Mouse (Mus musculus) lung, embryonic 15.5 days (tissue): ENCODE data around the gene Fbxl7. TPM values are rescaled to one million over a fixed set of nuclear protein-coding genes. Genes with fewer than 3 reads are reported as not detected.

ENCODE experiments used
- ATAC-seq: fragments of 200-750 bp; cut with Nextera tagmentation; 2 replicates; pipeline ENCODE4 v1.8.0; 2017; ENCODE audit warnings: moderate number of reproducible peaks, borderline replicate concordance; ENCODE audit not compliant: low FRiP score, low TSS enrichment; ENCODE audit errors: extremely low read depth
- H3K27ac ChIP-seq: fragments of 300-500 bp; sonication (generic); 2 replicates; pipeline ENCODE4 v1.5.1; 2015; ENCODE audit warnings: moderate library complexity, mild to moderate bottlenecking, inconsistent platforms
- H3K27me3 ChIP-seq: fragments of 300-500 bp; sonication (generic); 2 replicates; pipeline ENCODE4 v1.6.1; 2015; ENCODE audit warnings: inconsistent platforms
- H3K36me3 ChIP-seq: fragments of 300-500 bp; sonication (generic); 2 replicates; pipeline ENCODE4 v1.6.1; 2015; ENCODE audit warnings: inconsistent platforms
- H3K4me1 ChIP-seq: fragments of 300-500 bp; sonication (generic); 2 replicates; pipeline ENCODE4 v1.6.1; 2015; ENCODE audit warnings: inconsistent platforms
- H3K4me2 ChIP-seq: fragments of 300-500 bp; sonication (generic); 2 replicates; pipeline ENCODE4 v1.6.1; 2015; ENCODE audit warnings: inconsistent platforms, mild to moderate bottlenecking, moderate library complexity
- H3K4me3 ChIP-seq: fragments of 300-500 bp; sonication (generic); 2 replicates; pipeline ENCODE4 v1.5.1; 2015; ENCODE audit warnings: mild to moderate bottlenecking, inconsistent platforms
- H3K9ac ChIP-seq: fragments of 300-500 bp; sonication (generic); 2 replicates; pipeline ENCODE4 v1.6.1; 2015; ENCODE audit warnings: inconsistent platforms
- H3K9me3 ChIP-seq: fragments of 300-500 bp; sonication (generic); 2 replicates; pipeline ENCODE4 v1.6.1; 2016; ENCODE audit warnings: inconsistent platforms
- WGBS: fragments of 180-500 bp; shearing (Covaris S2); methylation state at CpG from one replicate; pipeline ENCODE4 v1.1.7; 2015; 5-methylcytosine and 5-hydroxymethylcytosine counted together
- polyA plus RNA-seq: library from polyadenylated mRNA; unstranded; fragments of >200 nt; fragmentation: Nextera tagmentation; extraction: Ambion mirVana; gene quantifications from 2 replicates; pipeline ENCODE4 v1.2.1, GENCODE M21; 2015

Fbxl7 gene
- 14.1 and 15.6 TPM in 2 replicates for polyA plus RNA-seq

DNA sequence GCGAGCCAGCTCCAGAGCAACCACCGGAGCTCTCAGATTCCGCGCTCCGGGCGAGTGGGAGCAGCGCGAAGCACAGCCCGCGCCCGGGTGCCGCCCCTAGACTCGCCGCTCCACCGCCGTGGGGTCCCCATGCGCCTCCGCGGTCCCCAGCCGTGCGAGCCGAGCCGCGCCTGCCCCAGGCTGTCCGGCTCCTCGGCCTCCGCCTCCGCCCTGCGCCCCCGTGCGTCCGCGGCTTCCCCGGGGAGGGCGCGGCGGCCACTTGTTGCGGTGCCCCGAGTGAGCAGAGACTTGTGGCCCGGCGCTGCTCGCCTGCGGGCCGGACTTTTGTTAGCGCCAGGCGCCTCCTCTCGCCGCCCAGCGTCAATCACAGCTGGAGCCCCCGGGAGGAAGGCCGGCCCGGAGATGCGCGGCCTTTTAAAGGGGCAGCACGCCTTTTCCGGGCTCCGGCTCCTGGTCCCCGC, at the start of gene Fbxl7:
TSS of gene Fbxl7 (minus strand) at position 330 of the 461 bp plus-strand sequence.
- under 1% methylated on average over 44 of the region's 58 CpGs for WGBS
- Histone ChIP-seq H3K9me3 (no peaks in the 10 kb centered on the region), H3K27ac (peak within 1 kb of the TSS; percentile 97), H3K36me3 (no peaks in the 10 kb centered on the region), H3K9ac (peak within 1 kb of the TSS; percentile 76), H3K4me1 (peaks cover 10% of the 10 kb centered on the region), H3K4me2 (peak within 1 kb of the TSS; percentile 76), H3K27me3 (no peaks in the 10 kb centered on the region), H3K4me3 (peak within 1 kb of the TSS; percentile 86)
- peak; percentile 89 for ATAC-seq

DNA sequence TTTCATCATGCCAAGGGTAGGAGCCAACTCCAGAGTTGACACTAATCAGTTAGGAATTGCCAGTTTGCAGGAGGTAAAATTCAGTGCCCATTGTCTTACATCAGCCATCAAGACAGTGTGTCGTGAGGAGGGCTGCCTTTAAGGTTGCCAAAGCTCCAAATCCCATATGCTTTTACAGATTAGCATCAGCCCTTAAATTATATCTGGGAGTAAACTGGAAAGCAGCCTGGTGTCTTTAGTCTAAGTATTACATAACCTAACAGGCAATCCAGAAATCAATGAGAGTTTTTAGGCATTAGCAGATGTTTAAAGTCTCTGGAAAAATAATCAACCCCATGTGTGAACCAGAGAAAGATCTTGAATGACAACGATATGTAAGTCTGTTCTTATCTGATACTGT, 26.6 kb upstream of the Fbxl7 start:
- Histone ChIP-seq H3K36me3 (no peaks in the 10 kb centered on the region), H3K4me2 (no peak overlapping the region), H3K4me3 (no peak overlapping the region), H3K9ac (no peak overlapping the region), H3K9me3 (no peaks in the 10 kb centered on the region), H3K27ac (no peak overlapping the region), H3K27me3 (no peaks in the 10 kb centered on the region), H3K4me1 (no peaks in the 10 kb centered on the region)
- 73% methylated on average over 2 of the region's 2 CpGs for WGBS
- no peak for ATAC-seq

DNA sequence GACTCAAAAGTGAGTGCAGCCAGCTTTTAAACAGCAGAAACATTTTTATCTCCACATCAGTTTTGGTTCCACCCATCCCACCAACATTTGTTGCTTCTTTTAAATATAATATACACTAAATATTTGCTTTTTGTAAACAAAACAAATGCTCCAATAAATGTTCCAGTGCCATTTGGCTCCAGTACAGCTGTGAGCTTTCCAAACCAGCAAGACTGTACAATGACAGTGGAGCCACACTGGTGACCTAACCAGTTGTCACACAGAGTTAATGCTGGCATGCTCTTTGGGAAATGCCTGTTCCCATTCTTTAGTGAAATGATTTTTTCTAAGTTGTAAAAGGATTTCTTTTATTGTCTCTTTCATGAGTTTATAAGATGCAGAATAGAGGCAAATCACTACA, 18.0 kb upstream of the Fbxl7 start:
- no peak overlapping the region for H3K4me3 ChIP-seq
- H3K36me3 ChIP-seq, result no peaks in the 10 kb centered on the region
- H3K9ac ChIP-seq, result no peak overlapping the region
- H3K9me3 ChIP-seq, result no peaks in the 10 kb centered on the region
- no peak overlapping the region for H3K4me2 ChIP-seq
- H3K4me1 ChIP-seq, result peaks cover 3% of the 10 kb centered on the region; the same call in 1 of the 2 replicates
- no peaks in the 10 kb centered on the region for H3K27me3 ChIP-seq
- peak; percentile 65; the same call in 1 of the 2 replicates for ATAC-seq
- H3K27ac ChIP-seq, result no peak overlapping the region

DNA sequence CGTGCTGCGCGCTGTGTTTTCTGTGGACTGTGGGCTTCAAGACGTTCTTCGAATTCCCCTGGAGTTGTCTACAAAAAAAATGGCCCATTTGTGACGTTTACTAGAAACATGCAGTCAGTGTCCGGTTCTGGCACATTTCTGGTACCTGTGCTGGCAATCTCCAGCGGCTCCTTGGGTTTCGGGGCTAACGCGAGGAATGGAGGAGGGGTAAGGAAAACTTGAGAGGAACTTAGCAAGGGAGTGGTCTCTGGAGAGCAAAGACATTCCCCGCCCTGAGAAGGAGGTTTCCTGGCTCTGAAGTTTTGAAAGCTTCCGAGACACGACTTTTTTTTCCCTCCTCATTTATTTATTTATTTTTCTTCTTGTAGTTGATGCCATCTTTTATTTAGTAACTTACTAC, 381 bp upstream of the Fbxl7 start:
- peak overlapping the region; percentile 76 for H3K4me2 ChIP-seq
- H3K4me1 ChIP-seq, result peaks cover 10% of the 10 kb centered on the region
- no peaks in the 10 kb centered on the region for H3K9me3 ChIP-seq
- no peaks in the 10 kb centered on the region for H3K36me3 ChIP-seq
- under 1% methylated on average over 14 of the region's 14 CpGs for WGBS
- peak overlapping the region; percentile 86 for H3K4me3 ChIP-seq
- H3K9ac ChIP-seq, result peak overlapping the region; percentile 76
- peak; percentile 50; the same call in 1 of the 2 replicates for ATAC-seq
- H3K27me3 ChIP-seq, result no peaks in the 10 kb centered on the region
- H3K27ac ChIP-seq, result peak overlapping the region; percentile 97

DNA sequence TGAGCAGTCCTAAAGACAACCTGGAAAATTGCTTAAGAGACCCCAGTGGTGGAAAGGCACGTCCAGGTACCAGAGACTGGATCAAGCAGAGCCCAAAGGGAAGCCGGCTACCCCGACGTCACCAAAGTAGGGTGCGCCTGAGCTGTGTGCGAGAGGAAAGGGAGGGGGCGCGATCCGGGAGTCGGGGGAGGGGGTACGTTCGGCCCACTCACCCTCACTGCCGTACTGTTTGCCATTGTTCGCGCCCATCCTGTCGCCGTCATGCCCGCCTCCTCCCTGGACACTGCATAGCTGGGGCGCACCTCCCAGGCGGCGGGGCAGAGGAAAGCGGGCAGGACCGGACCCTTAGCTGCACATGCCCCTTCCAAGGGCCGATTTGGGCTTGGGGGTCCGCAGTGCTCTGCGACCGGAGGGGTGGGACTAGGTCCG, 565 bp downstream of the Fbxl7 start:
- Histone ChIP-seq H3K4me2 (peak overlapping the region; percentile 76), H3K4me1 (peaks cover 10% of the 10 kb centered on the region), H3K9me3 (no peaks in the 10 kb centered on the region), H3K36me3 (no peaks in the 10 kb centered on the region), H3K27me3 (no peaks in the 10 kb centered on the region), H3K27ac (peak overlapping the region; percentile 97), H3K9ac (peak overlapping the region; percentile 76), H3K4me3 (peak overlapping the region; percentile 86)
- ATAC-seq, result peak; percentile 72
- WGBS, result under 1% methylated on average over 28 of the region's 28 CpGs

DNA sequence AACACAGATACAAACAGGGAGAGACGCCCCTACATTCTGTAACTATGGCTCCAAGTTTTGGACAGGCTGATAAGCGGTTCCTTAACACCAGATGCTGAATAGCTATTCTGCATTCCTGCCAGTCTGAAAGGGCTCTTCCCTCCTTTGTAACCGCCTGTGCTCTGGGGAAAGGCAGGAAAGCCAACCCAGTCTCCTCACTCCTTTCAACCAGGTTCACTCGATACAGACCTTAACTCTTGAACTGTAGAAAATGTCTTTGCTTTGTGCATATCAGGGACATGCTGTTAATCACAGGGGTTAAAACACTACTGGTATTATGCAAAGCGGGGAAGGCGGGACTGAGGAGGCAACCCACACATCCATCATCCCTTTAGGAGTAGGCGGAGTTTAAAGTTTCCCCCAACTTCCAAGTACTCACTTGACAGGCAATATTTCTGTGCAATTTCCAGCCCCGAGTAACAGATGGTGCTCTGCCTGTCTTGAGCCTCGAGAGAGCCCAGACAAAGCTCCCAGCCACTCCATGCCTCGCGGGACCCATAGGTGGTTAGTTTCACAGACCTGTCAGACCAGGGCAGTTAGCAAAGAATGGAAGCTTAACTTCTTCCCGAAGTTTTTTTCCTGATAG, 1.2 kb downstream of the Fbxl7 start:
- ATAC-seq, result peak; percentile 55; the same call in 1 of the 2 replicates
- WGBS, result under 1% methylated on average over 12 of the region's 12 CpGs

DNA sequence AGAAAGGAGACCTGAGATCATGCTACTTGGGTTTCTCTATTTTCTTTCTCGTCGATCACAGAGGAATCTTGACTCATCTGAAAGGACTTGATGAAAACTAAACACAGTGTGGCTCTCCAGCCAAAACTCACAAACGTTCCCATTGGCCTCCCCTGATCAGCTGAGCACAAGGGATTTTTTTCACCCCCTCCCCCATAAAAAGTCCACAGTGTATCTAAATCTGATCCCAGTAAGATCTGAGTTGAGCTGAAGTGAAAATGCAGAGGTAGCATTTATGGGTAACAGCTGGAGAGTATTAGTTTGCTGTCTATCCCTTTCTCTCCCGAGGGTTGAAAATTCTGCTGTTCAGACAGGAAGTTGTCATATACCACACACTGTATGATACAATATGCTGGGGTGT, 2.2 kb downstream of the Fbxl7 start:
- Histone ChIP-seq H3K27me3 (no peaks in the 10 kb centered on the region), H3K9ac (no peak overlapping the region), H3K4me1 (peaks cover 10% of the 10 kb centered on the region), H3K27ac (no peak overlapping the region), H3K4me2 (peak overlapping the region; percentile 76), H3K4me3 (peak overlapping the region; percentile 19), H3K9me3 (no peaks in the 10 kb centered on the region), H3K36me3 (no peaks in the 10 kb centered on the region)
- 17% methylated on average over 4 of the region's 4 CpGs for WGBS
- ATAC-seq, result no peak

More for the DNA sequence above, 1.2 kb downstream of the Fbxl7 start:
- no peaks in the 10 kb centered on the region for H3K27me3 ChIP-seq
- H3K9me3 ChIP-seq, result no peaks in the 10 kb centered on the region
- H3K4me2 ChIP-seq, result peak overlapping the region; percentile 76
- H3K36me3 ChIP-seq, result no peaks in the 10 kb centered on the region
- peak overlapping the region; percentile 97 for H3K27ac ChIP-seq
- peak overlapping the region; percentile 86 for H3K4me3 ChIP-seq
- H3K9ac ChIP-seq, result peak overlapping the region; percentile 76
- peaks cover 10% of the 10 kb centered on the region for H3K4me1 ChIP-seq

DNA sequence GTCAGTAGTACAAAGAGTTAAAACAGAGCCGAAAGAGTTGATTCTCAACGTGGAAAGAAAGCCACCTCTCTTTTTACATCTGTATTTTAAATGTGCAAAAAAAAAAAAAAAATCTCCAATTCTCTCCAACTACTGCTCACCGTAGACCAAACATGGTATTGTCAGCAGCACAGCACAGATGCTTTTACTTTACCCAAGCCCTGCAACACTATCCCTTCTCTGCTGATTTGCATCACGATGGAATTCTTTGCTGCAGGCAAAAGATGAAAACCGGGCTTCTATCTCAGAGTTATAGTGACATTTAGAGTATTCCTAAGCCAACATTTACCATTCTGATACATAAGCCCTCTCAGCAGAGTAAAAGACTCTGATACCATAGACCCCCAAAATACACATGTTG, 5.4 kb downstream of the Fbxl7 start:
- H3K4me1 ChIP-seq, result peaks cover 10% of the 10 kb centered on the region
- no peak overlapping the region for H3K4me3 ChIP-seq
- H3K4me2 ChIP-seq, result no peak overlapping the region
- no peak overlapping the region for H3K9ac ChIP-seq
- no peak overlapping the region for H3K27ac ChIP-seq
- H3K36me3 ChIP-seq, result no peaks in the 10 kb centered on the region
- ATAC-seq, result no peak
- no peaks in the 10 kb centered on the region for H3K9me3 ChIP-seq
- 71% methylated on average over 5 of the region's 5 CpGs for WGBS
- H3K27me3 ChIP-seq, result no peaks in the 10 kb centered on the region

DNA sequence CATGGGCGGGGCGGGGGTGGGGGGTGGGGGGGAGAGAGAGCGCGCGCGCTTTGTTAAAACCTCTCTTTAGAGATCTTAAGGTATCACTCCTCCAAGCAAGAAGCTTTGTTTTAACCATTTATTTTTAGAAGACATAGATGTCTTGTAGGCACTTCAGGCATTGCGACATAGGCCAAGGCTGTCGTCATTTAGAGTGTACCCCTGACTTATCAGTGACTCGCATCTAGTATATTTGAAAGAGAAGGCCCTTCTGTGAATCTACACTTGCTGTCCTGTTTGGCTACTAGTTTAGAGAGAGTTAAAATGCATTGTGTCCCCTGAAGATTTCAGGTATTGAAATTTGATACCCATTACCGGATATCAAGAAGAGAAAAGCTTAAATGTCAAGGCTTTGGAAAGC, 7.2 kb downstream of the Fbxl7 start:
- Histone ChIP-seq H3K9me3 (no peaks in the 10 kb centered on the region), H3K4me1 (peaks cover 7% of the 10 kb centered on the region), H3K9ac (no peak overlapping the region), H3K4me3 (no peak overlapping the region), H3K27me3 (no peaks in the 10 kb centered on the region), H3K4me2 (no peak overlapping the region), H3K27ac (no peak overlapping the region), H3K36me3 (no peaks in the 10 kb centered on the region)
- no peak for ATAC-seq
- WGBS, result 71% methylated on average over 10 of the region's 10 CpGs

DNA sequence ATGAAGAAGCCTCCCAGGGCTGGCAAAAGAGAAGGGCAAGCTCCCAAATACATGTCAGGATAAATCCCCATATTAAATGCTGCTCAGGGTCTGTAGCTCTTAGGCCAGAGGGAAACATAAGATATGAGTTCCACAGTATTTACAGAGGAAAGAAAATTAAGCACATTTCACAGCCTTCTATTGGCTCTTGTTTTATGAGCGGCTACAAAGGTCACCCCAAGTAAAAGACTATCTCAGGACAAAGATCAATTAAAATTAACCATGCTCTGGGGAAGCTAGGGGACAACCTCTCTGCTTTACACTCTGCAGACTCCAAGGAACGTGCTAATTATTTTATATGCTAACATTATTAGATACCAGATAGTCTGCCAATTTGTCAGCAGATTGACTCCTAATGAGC, 9.4 kb downstream of the Fbxl7 start:
- H3K27me3 ChIP-seq, result no peaks in the 10 kb centered on the region
- ATAC-seq, result no peak
- H3K4me1 ChIP-seq, result no peaks in the 10 kb centered on the region
- no peak overlapping the region for H3K9ac ChIP-seq
- no peak overlapping the region for H3K4me3 ChIP-seq
- H3K27ac ChIP-seq, result no peak overlapping the region
- no peak overlapping the region for H3K4me2 ChIP-seq
- no peaks in the 10 kb centered on the region for H3K9me3 ChIP-seq
- 89% methylated on average over 2 of the region's 2 CpGs for WGBS
- H3K36me3 ChIP-seq, result no peaks in the 10 kb centered on the region

DNA sequence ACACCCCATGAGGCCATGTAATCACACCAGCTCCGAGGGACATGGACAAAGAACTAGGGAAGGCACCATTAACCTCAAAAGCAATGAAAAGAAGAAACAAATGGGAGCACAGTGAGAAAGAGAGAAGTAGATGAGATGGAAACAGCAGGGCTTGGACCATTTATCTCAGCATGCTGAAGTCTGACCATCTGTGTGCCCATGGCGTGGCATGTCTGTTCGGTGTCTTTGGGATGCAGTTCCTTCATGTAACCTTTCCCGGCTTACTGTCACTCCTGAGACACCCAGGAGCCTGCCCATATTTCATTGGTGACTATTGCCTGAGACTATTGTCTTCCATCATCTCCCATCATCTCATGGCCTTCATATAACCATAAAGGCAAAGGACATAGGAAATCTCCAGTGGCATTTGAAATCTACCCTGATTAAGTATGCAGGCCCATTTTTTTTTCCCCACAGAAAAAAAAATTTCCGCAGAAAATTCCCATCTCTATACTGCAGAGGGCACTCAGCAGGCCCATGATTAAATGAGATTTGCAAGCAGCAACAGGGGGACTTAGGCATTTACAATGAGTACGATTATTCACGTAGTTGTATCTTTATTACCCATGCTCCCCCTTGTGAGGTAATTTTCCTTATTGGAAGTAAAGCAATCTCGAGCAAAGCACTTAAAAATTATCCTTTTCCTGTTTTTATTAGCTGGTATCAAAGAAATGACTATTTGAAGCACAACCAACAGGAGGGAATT, 15.0 kb downstream of the Fbxl7 start:
- 86% methylated on average over 8 of the region's 8 CpGs for WGBS
- H3K9ac ChIP-seq, result no peak overlapping the region

DNA sequence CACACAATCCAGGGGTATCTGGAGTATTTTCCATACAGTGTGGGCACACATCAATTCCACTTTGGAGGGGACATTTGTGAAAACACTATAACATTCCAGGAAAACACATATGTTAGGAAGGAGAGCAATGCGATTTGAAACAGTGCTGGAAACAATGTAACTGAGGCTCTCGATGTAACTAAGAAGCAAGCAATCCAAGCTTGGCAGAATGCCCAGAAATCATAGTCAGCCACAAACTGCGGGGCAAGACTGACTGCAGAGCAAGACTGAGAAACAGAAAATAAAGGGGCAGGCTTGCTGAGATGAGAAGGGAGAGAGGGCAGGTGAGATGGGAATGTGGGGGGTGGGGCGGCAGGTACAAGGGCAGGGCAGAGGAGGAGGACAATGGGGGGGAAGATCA, 19.7 kb downstream of the Fbxl7 start:
- peak overlapping the region; percentile 42 for H3K27ac ChIP-seq
- ATAC-seq, result peak; percentile 77; the same call in 1 of the 2 replicates
- H3K9ac ChIP-seq, result no peak overlapping the region

More for the DNA sequence above, 15.0 kb downstream of the Fbxl7 start:
- Histone ChIP-seq H3K4me3 (no peak overlapping the region), H3K27ac (no peak overlapping the region), H3K36me3 (no peaks in the 10 kb centered on the region), H3K4me1 (peaks cover 10% of the 10 kb centered on the region), H3K27me3 (no peaks in the 10 kb centered on the region), H3K9me3 (no peaks in the 10 kb centered on the region), H3K4me2 (no peak overlapping the region)
- no peak for ATAC-seq

More for the DNA sequence above, 19.7 kb downstream of the Fbxl7 start:
- Histone ChIP-seq H3K27me3 (no peaks in the 10 kb centered on the region), H3K4me1 (peaks cover 17% of the 10 kb centered on the region), H3K36me3 (no peaks in the 10 kb centered on the region), H3K4me3 (no peak overlapping the region), H3K9me3 (no peaks in the 10 kb centered on the region), H3K4me2 (no peak overlapping the region)
- 7% methylated on average over 4 of the region's 4 CpGs for WGBS
